Mouse (Mus musculus): ENCODE measurements at regions not wholly inside any gene's neighbourhood (a gene's known extent, or its start where the extent isn't known, plus 50 kb on each side); places are given as distances from the start of the nearest gene placed in this dataset.

DNA sequence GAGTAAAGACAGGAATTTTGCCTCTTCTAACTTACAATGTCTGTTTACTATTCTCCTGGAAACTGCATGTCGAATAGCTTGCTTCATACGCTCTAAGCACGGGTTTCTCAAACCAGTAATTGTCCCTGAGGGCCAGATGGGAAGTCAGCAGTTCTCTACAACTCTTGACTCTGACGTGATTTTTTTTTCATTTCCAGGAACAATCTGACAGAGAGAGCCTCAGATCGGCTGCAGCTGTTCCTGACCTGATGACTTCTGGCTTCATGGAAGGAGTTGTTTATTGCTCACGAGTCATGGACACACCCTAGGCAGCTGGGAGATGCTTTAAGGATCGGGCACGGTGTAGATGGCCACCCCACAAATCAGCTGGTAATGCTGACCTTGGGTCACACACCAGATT is 162.9 kb upstream of the Sdk2 start:
- Histone ChIP-seq H3K27ac (ENCODE audit: low read length) (no peak overlapping the region), H3K36me3 (ENCODE audit: control insufficient read depth, insufficient read depth) (no peaks in the 10 kb centered on the region), H3K4me2 (ENCODE audit: low read depth, low read length) (no peak overlapping the region)

DNA sequence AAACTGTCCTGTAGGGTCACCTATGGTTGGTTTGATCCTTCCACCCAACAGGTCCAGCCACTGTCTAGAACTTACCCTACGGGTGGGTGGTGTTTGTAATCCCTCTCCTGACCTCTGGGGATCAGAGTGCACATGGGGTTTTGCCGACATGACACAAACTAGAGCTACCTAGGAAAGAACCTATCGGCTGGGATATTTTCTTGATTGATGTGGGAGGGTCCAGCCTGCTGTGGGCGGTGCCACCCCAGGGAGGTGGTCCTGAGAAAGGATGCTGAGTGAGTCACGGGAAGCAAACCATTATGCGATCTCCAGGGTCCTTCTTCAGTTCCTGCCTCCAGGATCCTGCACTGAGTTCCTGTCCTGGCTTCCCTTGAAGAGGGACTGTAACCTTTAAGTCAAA is 162.3 kb upstream of the Sdk2 start:
- no peak overlapping the region for H3K9ac ChIP-seq (ENCODE audit: low read depth, low read length)
- H3K9me3 ChIP-seq (replicated peaks; ENCODE audit: control insufficient read depth, low read length), result no peaks in the 10 kb centered on the region
- no peaks in the 10 kb centered on the region for H3K4me1 ChIP-seq (ENCODE audit: control insufficient read depth, low read depth, low read length)
- WGBS (ENCODE audit: insufficient replicate concordance), result 60% methylated on average over 6 of the region's 6 CpGs
- no peak for ATAC-seq (ENCODE audit: low read depth)
- no peak overlapping the region for H3K4me3 ChIP-seq (ENCODE audit: low read depth, low read length)
- H3K4me2 ChIP-seq (ENCODE audit: low read depth, low read length), result no peak overlapping the region
- H3K27me3 ChIP-seq (ENCODE audit: control insufficient read depth, insufficient read depth, low read depth, low read length), result no peaks in the 10 kb centered on the region
- H3K36me3 ChIP-seq (ENCODE audit: control insufficient read depth, insufficient read depth), result no peaks in the 10 kb centered on the region
- H3K27ac ChIP-seq (ENCODE audit: low read length), result no peak overlapping the region

More for the DNA sequence above, 162.9 kb upstream of the Sdk2 start:
- WGBS (ENCODE audit: insufficient replicate concordance), result 55% methylated on average over 8 of the region's 8 CpGs
- ATAC-seq (ENCODE audit: low read depth), result no peak
- no peaks in the 10 kb centered on the region for H3K9me3 ChIP-seq (replicated peaks; ENCODE audit: control insufficient read depth, low read length)
- no peaks in the 10 kb centered on the region for H3K27me3 ChIP-seq (ENCODE audit: control insufficient read depth, insufficient read depth, low read depth, low read length)
- H3K9ac ChIP-seq (ENCODE audit: low read depth, low read length), result no peak overlapping the region
- no peaks in the 10 kb centered on the region for H3K4me1 ChIP-seq (ENCODE audit: control insufficient read depth, low read depth, low read length)
- no peak overlapping the region for H3K4me3 ChIP-seq (ENCODE audit: low read depth, low read length)

DNA sequence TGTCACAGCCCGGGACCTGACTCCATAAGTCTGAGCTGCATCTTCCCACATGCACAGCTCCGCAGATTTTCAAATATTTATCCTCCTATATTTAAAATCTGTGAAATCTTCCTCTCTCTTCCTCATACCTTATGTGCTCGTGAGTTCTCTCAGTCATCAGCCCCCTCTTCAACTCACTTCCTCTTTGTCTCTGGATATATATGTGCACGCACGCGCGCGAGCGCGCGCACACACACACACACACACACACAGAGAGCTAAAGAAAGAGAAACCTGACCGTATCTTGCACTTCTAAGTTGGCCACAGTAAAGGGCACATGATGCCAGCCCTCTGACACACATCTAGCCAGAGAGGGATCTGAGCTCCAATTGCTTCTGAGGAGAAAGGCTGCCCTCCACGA is 159.7 kb upstream of the Sdk2 start:
- Histone ChIP-seq H3K9me3 (replicated peaks; ENCODE audit: control insufficient read depth, low read length) (no peaks in the 10 kb centered on the region; the same call in 1 of the 2 replicates), H3K4me3 (ENCODE audit: low read depth, low read length) (no peak overlapping the region), H3K9ac (ENCODE audit: low read depth, low read length) (no peak overlapping the region), H3K4me2 (ENCODE audit: low read depth, low read length) (no peak overlapping the region), H3K27ac (ENCODE audit: low read length) (no peak overlapping the region), H3K36me3 (ENCODE audit: control insufficient read depth, insufficient read depth) (no peaks in the 10 kb centered on the region), H3K4me1 (ENCODE audit: control insufficient read depth, low read depth, low read length) (no peaks in the 10 kb centered on the region), H3K27me3 (ENCODE audit: control insufficient read depth, insufficient read depth, low read depth, low read length) (no peaks in the 10 kb centered on the region)
- WGBS (ENCODE audit: insufficient replicate concordance), result 48% methylated on average over 13 of the region's 13 CpGs
- ATAC-seq (ENCODE audit: low read depth), result no peak

DNA sequence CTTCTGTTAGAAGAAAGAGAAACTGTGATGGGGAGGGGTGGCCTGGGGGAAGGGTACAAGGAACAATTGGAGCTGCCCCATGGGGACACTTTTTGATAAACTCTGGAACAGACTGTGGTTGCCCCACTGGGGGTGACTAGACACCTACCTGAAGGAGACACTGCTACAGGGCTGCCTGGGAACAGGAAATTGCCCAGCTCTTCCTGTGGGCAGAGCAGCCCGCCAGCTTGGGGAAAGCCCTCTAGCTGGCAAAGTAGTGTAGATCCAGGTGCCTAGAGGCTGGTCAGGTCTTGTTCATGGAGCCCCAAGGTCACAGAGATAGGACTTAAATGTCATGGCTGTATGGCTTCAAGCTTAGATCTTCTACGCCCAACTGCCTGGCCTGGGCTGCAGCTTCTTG is 157.9 kb upstream of the Sdk2 start:
- ATAC-seq (ENCODE audit: low read depth), result no peak
- H3K4me1 ChIP-seq (ENCODE audit: control insufficient read depth, low read depth, low read length), result no peaks in the 10 kb centered on the region
- no peak overlapping the region for H3K9ac ChIP-seq (ENCODE audit: low read depth, low read length)
- H3K27me3 ChIP-seq (ENCODE audit: control insufficient read depth, insufficient read depth, low read depth, low read length), result no peaks in the 10 kb centered on the region
- H3K36me3 ChIP-seq (ENCODE audit: control insufficient read depth, insufficient read depth), result no peaks in the 10 kb centered on the region
- no peak overlapping the region for H3K4me2 ChIP-seq (ENCODE audit: low read depth, low read length)
- no peak overlapping the region for H3K27ac ChIP-seq (ENCODE audit: low read length)
- 56% methylated on average over 2 of the region's 2 CpGs for WGBS (ENCODE audit: insufficient replicate concordance)
- no peak overlapping the region for H3K4me3 ChIP-seq (ENCODE audit: low read depth, low read length)
- no peaks in the 10 kb centered on the region; the same call in 1 of the 2 replicates for H3K9me3 ChIP-seq (replicated peaks; ENCODE audit: control insufficient read depth, low read length)

DNA sequence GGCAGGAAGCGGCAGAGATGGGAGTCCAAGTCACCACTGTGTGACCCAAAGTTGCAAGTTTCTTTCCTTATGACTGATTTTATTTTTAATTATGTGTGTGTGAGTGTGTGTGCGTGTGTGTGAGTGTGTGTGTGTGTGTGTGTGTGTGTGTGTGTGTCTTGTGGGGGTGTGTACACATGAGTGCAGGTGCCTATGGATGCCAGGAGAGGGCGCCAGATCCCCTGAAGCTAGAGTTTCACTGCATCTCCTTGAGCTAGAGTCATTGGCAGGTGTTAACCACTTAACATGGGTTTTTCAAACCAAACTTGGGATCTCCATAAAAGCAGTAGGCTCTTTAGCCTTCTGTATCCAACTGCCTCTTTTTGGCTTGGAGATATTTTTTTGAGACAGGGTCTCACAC is 156.2 kb upstream of the Sdk2 start:
- Histone ChIP-seq H3K27me3 (ENCODE audit: control insufficient read depth, insufficient read depth, low read depth, low read length) (peaks cover under 1% of the 10 kb centered on the region; the same call in 1 of the 2 replicates), H3K4me1 (ENCODE audit: control insufficient read depth, low read depth, low read length) (no peaks in the 10 kb centered on the region), H3K27ac (ENCODE audit: low read length) (no peak overlapping the region), H3K9me3 (replicated peaks; ENCODE audit: control insufficient read depth, low read length) (no peaks in the 10 kb centered on the region; the same call in 1 of the 2 replicates), H3K4me3 (ENCODE audit: low read depth, low read length) (no peak overlapping the region), H3K4me2 (ENCODE audit: low read depth, low read length) (no peak overlapping the region), H3K9ac (ENCODE audit: low read depth, low read length) (no peak overlapping the region), H3K36me3 (ENCODE audit: control insufficient read depth, insufficient read depth) (no peaks in the 10 kb centered on the region)
- ATAC-seq (ENCODE audit: low read depth), result no peak
- 65% methylated on average over 3 of the region's 3 CpGs for WGBS (ENCODE audit: insufficient replicate concordance)

DNA sequence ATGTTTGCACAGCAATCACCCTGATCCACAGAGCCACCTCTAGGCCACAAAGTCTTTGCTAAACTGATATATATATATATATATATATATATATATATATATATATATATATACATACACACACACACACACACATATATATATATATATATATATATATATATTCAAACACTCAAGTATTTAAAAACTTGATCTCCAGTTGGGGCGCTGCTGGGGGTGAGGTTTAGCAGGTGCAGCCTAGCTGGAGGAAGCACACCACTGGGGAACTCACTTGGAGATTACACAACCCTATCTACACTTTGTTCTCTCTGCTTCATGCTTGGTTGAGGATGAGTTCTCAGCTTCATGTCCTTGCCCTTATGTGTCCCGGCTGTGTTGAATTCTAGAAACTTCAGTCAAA is 153.6 kb upstream of the Sdk2 start:
- Histone ChIP-seq H3K4me1 (ENCODE audit: control insufficient read depth, low read depth, low read length) (no peaks in the 10 kb centered on the region; the same call in 1 of the 2 replicates), H3K4me2 (ENCODE audit: low read depth, low read length) (no peak overlapping the region), H3K36me3 (ENCODE audit: control insufficient read depth, insufficient read depth) (no peaks in the 10 kb centered on the region), H3K9ac (ENCODE audit: low read depth, low read length) (no peak overlapping the region), H3K9me3 (replicated peaks; ENCODE audit: control insufficient read depth, low read length) (no peaks in the 10 kb centered on the region; the same call in 1 of the 2 replicates), H3K27me3 (ENCODE audit: control insufficient read depth, insufficient read depth, low read depth, low read length) (peaks cover 14% of the 10 kb centered on the region; the same call in 1 of the 2 replicates), H3K27ac (ENCODE audit: low read length) (no peak overlapping the region), H3K4me3 (ENCODE audit: low read depth, low read length) (no peak overlapping the region)
- ATAC-seq (ENCODE audit: low read depth), result no peak
- WGBS (ENCODE audit: insufficient replicate concordance), result 52% methylated on average over 2 of the region's 2 CpGs

DNA sequence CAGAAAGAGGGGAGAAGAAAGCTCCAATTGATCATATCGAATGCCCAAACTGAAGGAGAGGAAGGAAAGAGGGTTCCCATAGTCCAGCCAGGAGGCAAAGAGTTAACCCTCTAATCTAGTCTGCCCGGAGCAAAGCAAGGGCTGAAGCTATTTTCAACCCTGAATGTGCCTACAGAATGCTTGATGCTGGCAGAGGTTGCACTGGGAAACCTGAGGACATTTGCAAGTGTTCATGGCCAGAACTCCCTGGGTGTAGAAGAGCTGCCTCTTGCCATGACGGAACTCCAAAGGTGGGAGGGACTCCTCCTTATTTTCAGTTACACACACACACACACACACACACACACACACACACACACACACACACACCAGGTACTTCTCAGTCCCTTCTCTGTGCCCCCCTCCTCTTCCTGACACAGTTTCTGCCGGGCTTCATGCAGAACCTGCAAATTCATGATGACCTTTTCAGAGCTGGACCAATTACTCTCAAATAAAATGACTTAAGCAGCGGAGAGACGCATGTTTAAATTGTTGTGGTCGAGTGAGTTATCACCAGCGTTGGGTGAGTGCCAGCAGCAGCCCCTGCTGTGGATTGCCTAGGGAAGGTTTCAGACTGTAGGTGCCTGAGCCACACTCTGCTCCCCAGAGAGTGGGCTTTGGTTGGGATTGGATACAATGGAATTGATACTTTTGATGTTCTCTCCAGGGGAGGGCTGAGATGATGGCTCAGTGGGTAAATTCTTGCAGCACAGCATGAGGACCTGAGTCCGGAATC is 152.1 kb upstream of the Sdk2 start:
- Histone ChIP-seq H3K4me3 (ENCODE audit: low read depth, low read length) (no peak overlapping the region), H3K27me3 (ENCODE audit: control insufficient read depth, insufficient read depth, low read depth, low read length) (peaks cover 14% of the 10 kb centered on the region; the same call in 1 of the 2 replicates), H3K9me3 (replicated peaks; ENCODE audit: control insufficient read depth, low read length) (no peaks in the 10 kb centered on the region; the same call in 1 of the 2 replicates), H3K9ac (ENCODE audit: low read depth, low read length) (no peak overlapping the region), H3K4me2 (ENCODE audit: low read depth, low read length) (no peak overlapping the region), H3K27ac (ENCODE audit: low read length) (no peak overlapping the region), H3K4me1 (ENCODE audit: control insufficient read depth, low read depth, low read length) (no peaks in the 10 kb centered on the region; the same call in 1 of the 2 replicates), H3K36me3 (ENCODE audit: control insufficient read depth, insufficient read depth) (no peaks in the 10 kb centered on the region)
- no peak for ATAC-seq (ENCODE audit: low read depth)
- 27% methylated on average over 9 of the region's 9 CpGs for WGBS (ENCODE audit: insufficient replicate concordance)

DNA sequence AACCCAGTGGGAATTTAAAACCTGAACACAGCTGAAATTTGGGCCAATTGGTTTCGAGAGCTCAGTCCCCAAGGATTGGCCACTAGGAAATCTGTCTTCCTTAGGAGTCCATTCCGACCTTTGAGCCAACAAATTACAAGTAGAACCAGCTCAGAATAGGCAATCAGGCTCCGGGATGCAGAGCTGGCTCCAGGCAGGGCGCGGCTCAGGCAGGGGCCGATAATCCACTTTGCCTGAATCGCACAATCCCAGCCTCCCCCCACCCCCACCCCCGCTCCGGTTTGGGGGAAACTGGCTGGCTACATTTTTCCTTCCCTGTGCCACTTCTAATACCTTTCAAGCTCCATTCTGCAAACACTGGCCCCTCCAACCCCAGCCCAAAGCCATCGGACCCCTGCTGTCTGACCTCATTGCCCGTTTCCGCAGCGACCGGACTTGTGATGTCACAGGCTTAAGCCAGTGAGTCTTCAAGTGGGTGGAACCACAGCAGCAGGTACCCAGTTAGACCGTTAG is 150.5 kb upstream of the Sdk2 start:
- no peak overlapping the region for H3K27ac ChIP-seq (ENCODE audit: low read length)
- no peak for ATAC-seq (ENCODE audit: low read depth)
- no peak overlapping the region for H3K4me3 ChIP-seq (ENCODE audit: low read depth, low read length)
- H3K36me3 ChIP-seq (ENCODE audit: control insufficient read depth, insufficient read depth), result no peaks in the 10 kb centered on the region
- H3K9ac ChIP-seq (ENCODE audit: low read depth, low read length), result no peak overlapping the region
- H3K4me1 ChIP-seq (ENCODE audit: control insufficient read depth, low read depth, low read length), result no peaks in the 10 kb centered on the region; the same call in 1 of the 2 replicates
- peak overlapping the region; percentile 32; the same call in 1 of the 2 replicates for H3K4me2 ChIP-seq (ENCODE audit: low read depth, low read length)
- peaks cover 14% of the 10 kb centered on the region; the same call in 1 of the 2 replicates for H3K27me3 ChIP-seq (ENCODE audit: control insufficient read depth, insufficient read depth, low read depth, low read length)
- no peaks in the 10 kb centered on the region for H3K9me3 ChIP-seq (replicated peaks; ENCODE audit: control insufficient read depth, low read length)
- WGBS (ENCODE audit: insufficient replicate concordance), result 8% methylated on average over 15 of the region's 15 CpGs

DNA sequence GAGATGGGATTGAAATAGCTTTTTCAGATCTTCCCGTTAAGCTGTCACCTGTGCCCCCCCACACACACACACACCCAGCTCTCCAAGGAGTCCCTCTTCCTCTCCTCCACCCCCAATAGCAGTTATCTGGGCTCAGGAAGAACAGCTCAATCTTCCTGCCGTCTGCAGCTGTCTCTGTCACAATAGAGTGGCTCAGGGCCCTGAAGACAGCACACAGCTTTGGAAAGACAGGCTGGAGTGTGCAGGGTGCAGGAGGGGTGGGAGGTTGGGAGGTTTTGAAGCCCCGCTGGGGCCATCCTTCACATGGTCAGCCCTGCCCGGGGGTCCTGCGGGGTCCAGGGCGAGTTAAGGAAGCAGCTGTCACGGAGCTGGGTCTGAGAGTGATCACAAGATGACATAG is 149.6 kb upstream of the Sdk2 start:
- H3K4me2 ChIP-seq (ENCODE audit: low read depth, low read length), result no peak overlapping the region
- no peak for ATAC-seq (ENCODE audit: low read depth)

More for the DNA sequence above, 149.6 kb upstream of the Sdk2 start:
- H3K27me3 ChIP-seq (ENCODE audit: control insufficient read depth, insufficient read depth, low read depth, low read length), result peaks cover 14% of the 10 kb centered on the region; the same call in 1 of the 2 replicates
- no peak overlapping the region for H3K9ac ChIP-seq (ENCODE audit: low read depth, low read length)
- no peaks in the 10 kb centered on the region for H3K36me3 ChIP-seq (ENCODE audit: control insufficient read depth, insufficient read depth)
- H3K4me3 ChIP-seq (ENCODE audit: low read depth, low read length), result no peak overlapping the region
- H3K9me3 ChIP-seq (replicated peaks; ENCODE audit: control insufficient read depth, low read length), result no peaks in the 10 kb centered on the region
- H3K4me1 ChIP-seq (ENCODE audit: control insufficient read depth, low read depth, low read length), result no peaks in the 10 kb centered on the region; the same call in 1 of the 2 replicates
- H3K27ac ChIP-seq (ENCODE audit: low read length), result no peak overlapping the region
- 14% methylated on average over 7 of the region's 7 CpGs for WGBS (ENCODE audit: insufficient replicate concordance)

Measured in liver, embryonic 16.5 days (tissue).